Mouse (Mus musculus) intestine, postnatal 0 days (tissue): ENCODE measurements at regions not wholly inside any gene's neighbourhood (a gene's known extent, or its start where the extent isn't known, plus 50 kb on each side); places are given as distances from the start of the nearest gene placed in this dataset.

ENCODE experiments used
- ATAC-seq: fragments of 200-750 bp; cut with Nextera tagmentation; 2 replicates; pipeline ENCODE4 v1.8.0; 2017; ENCODE audit warnings: mild to moderate bottlenecking, moderate TSS enrichment, moderate library complexity
- H3K27ac ChIP-seq: fragments of 300-500 bp; sonication (generic); 2 replicates; pipeline ENCODE4 v1.5.1; 2014; ENCODE audit warnings: mild to moderate bottlenecking, low read depth, low read length, moderate library complexity
- H3K27me3 ChIP-seq: fragments of 300-500 bp; sonication (generic); replicated peaks from 2 replicates; pipeline ENCODE4 v1.6.1; 2014; ENCODE audit warnings: low read length, mixed read lengths; ENCODE audit not compliant: control insufficient read depth, insufficient read depth
- H3K36me3 ChIP-seq: fragments of 300-500 bp; sonication (generic); 2 replicates; pipeline ENCODE4 v1.6.1; 2014; ENCODE audit warnings: mild to moderate bottlenecking, moderate library complexity; ENCODE audit not compliant: control insufficient read depth, insufficient read depth
- H3K4me1 ChIP-seq: fragments of 300-500 bp; sonication (generic); replicated peaks from 2 replicates; pipeline ENCODE4 v1.6.1; 2014; ENCODE audit warnings: antibody characterized with exemption, low read length, mixed read lengths; ENCODE audit not compliant: control insufficient read depth, insufficient read depth
- H3K4me2 ChIP-seq: fragments of 300-500 bp; sonication (generic); replicated peaks from 2 replicates; pipeline ENCODE4 v1.6.1; 2014; ENCODE audit warnings: low read depth, mild to moderate bottlenecking, moderate library complexity
- H3K4me3 ChIP-seq: fragments of 300-500 bp; sonication (generic); 2 replicates; pipeline ENCODE4 v1.5.1; 2014; ENCODE audit warnings: low read depth, low read length
- H3K9ac ChIP-seq: fragments of 300-500 bp; sonication (generic); 2 replicates; pipeline ENCODE4 v1.6.1; 2014; ENCODE audit warnings: mild to moderate bottlenecking, low read depth, low read length
- H3K9me3 ChIP-seq: fragments of 300-500 bp; sonication (generic); 2 replicates; pipeline ENCODE4 v1.6.1; 2016; ENCODE audit warnings: mixed run types; ENCODE audit not compliant: control insufficient read depth
- CTCF ChIP-seq: sonication (generic); IDR thresholded peaks from 2 replicates; pipeline ENCODE4 v1.5.1; 2016; ENCODE audit warnings: low read depth, mild to moderate bottlenecking, control low read depth, antibody characterized with exemption, moderate library complexity
- WGBS: fragments of 180-500 bp; shearing (Covaris S2); extraction: QIAGEN DNeasy Blood & Tissue Kit; methylation state at CpG from one replicate; pipeline ENCODE4 v1.1.7; 2014; 5-methylcytosine and 5-hydroxymethylcytosine counted together

- H3K9ac ChIP-seq = no peak overlapping the region
- no peak overlapping the region for H3K4me3 ChIP-seq
- no peaks in the 10 kb centered on the region for H3K36me3 ChIP-seq
- H3K27me3 ChIP-seq = no peaks in the 10 kb centered on the region
- no peak overlapping the region for H3K4me2 ChIP-seq
- no peak overlapping the region for H3K27ac ChIP-seq
- 64% methylated on average over 11 of the region's 11 CpGs for WGBS
- no peak for ATAC-seq
- no peaks in the 10 kb centered on the region for H3K9me3 ChIP-seq
- no peak for TF ChIP-seq CTCF
- no peaks in the 10 kb centered on the region for H3K4me1 ChIP-seq
These were observed 74.3 kb upstream of the Btg3 start for GRCm38 (mm10) chr16:78451251-78451650.

- H3K36me3 ChIP-seq = no peaks in the 10 kb centered on the region
- no peak overlapping the region for H3K4me2 ChIP-seq
- TF ChIP-seq CTCF = no peak
- H3K27me3 ChIP-seq = no peaks in the 10 kb centered on the region
- over 99% methylated on average over 8 of the region's 8 CpGs for WGBS
- H3K4me1 ChIP-seq = no peaks in the 10 kb centered on the region
- no peaks in the 10 kb centered on the region for H3K9me3 ChIP-seq
- H3K27ac ChIP-seq = no peak overlapping the region
- no peak for ATAC-seq
- H3K4me3 ChIP-seq = no peak overlapping the region
- no peak overlapping the region for H3K9ac ChIP-seq
These were observed 72.2 kb upstream of the Btg3 start for GRCm38 (mm10) chr16:78449231-78449630.

GRCm38 (mm10) chr16:78443262-78443661 lies 66.3 kb upstream of the Btg3 start:
- H3K9ac ChIP-seq = no peak overlapping the region
- ATAC-seq = no peak
- WGBS = 89% methylated on average over 8 of the region's 8 CpGs
- no peak overlapping the region for H3K4me3 ChIP-seq
- H3K4me2 ChIP-seq = no peak overlapping the region
- H3K27me3 ChIP-seq = no peaks in the 10 kb centered on the region
- no peaks in the 10 kb centered on the region for H3K4me1 ChIP-seq
- TF ChIP-seq CTCF = no peak
- H3K9me3 ChIP-seq = no peaks in the 10 kb centered on the region
- no peaks in the 10 kb centered on the region for H3K36me3 ChIP-seq
- no peak overlapping the region for H3K27ac ChIP-seq

GRCm38 (mm10) chr16:78442830-78443229 lies 65.8 kb upstream of the Btg3 start:
- WGBS = 89% methylated on average over 7 of the region's 7 CpGs
- Histone ChIP-seq H3K4me2 (no peak overlapping the region), H3K4me3 (no peak overlapping the region), H3K4me1 (no peaks in the 10 kb centered on the region), H3K9me3 (no peaks in the 10 kb centered on the region), H3K27ac (no peak overlapping the region), H3K27me3 (no peaks in the 10 kb centered on the region), H3K36me3 (no peaks in the 10 kb centered on the region), H3K9ac (no peak overlapping the region)
- no peak for TF ChIP-seq CTCF
- ATAC-seq = no peak

- Histone ChIP-seq H3K36me3 (no peaks in the 10 kb centered on the region), H3K4me3 (no peak overlapping the region), H3K9ac (no peak overlapping the region), H3K4me2 (no peak overlapping the region), H3K27ac (no peak overlapping the region), H3K4me1 (no peaks in the 10 kb centered on the region), H3K27me3 (no peaks in the 10 kb centered on the region), H3K9me3 (no peaks in the 10 kb centered on the region)
- WGBS = 82% methylated on average over 6 of the region's 6 CpGs
- TF ChIP-seq CTCF = no peak
- no peak for ATAC-seq
These were observed 65.0 kb upstream of the Btg3 start for GRCm38 (mm10) chr16:78441961-78442360.

- H3K4me1 ChIP-seq = no peaks in the 10 kb centered on the region
- H3K27ac ChIP-seq = no peak overlapping the region
- no peak overlapping the region for H3K4me2 ChIP-seq
- no peaks in the 10 kb centered on the region for H3K36me3 ChIP-seq
- no peak for ATAC-seq
- no peaks in the 10 kb centered on the region for H3K9me3 ChIP-seq
- H3K4me3 ChIP-seq = no peak overlapping the region
- no peak overlapping the region for H3K9ac ChIP-seq
- 72% methylated on average over 5 of the region's 5 CpGs for WGBS
- TF ChIP-seq CTCF = no peak
- H3K27me3 ChIP-seq = no peaks in the 10 kb centered on the region
These were observed 58.7 kb upstream of the Btg3 start for GRCm38 (mm10) chr16:78435707-78436106.

GRCm38 (mm10) chr16:78427470-78428041 lies 50.6 kb upstream of the Btg3 start:
- TF ChIP-seq CTCF = no peak
- Histone ChIP-seq H3K36me3 (no peaks in the 10 kb centered on the region), H3K4me1 (no peaks in the 10 kb centered on the region), H3K9me3 (no peaks in the 10 kb centered on the region), H3K27me3 (no peaks in the 10 kb centered on the region), H3K27ac (no peak overlapping the region), H3K4me3 (peak overlapping the region; percentile 22; the same call in 1 of the 2 replicates), H3K9ac (no peak overlapping the region), H3K4me2 (peak overlapping the region; percentile 58)
- WGBS = 17% methylated on average over 16 of the region's 16 CpGs
- ATAC-seq = peak; percentile 49; the same call in 1 of the 2 replicates
